Mouse (Mus musculus) neural tube, embryonic 11.5 days (tissue): ENCODE measurements around the gene Vmac. TPM values are rescaled to one million over a fixed set of nuclear protein-coding genes. Genes with fewer than 3 reads are reported as not detected.

ENCODE experiments used
- ATAC-seq: fragments of 200-750 bp; cut with Nextera tagmentation; 2 replicates; pipeline ENCODE4 v1.8.0; 2017; ENCODE audit warnings: moderate number of reproducible peaks, mild to moderate bottlenecking, moderate TSS enrichment, moderate library complexity; ENCODE audit not compliant: insufficient read depth, low FRiP score, low TSS enrichment
- DNase-seq: peaks from one replicate; pipeline ENCODE4 v3.0.0-alpha.2; 2015; ENCODE audit warnings: low spot score
- H3K27ac ChIP-seq: fragments of 300-500 bp; sonication (generic); 2 replicates; pipeline ENCODE4 v1.5.1; 2014; ENCODE audit warnings: low read depth, mild to moderate bottlenecking, low read length
- H3K27me3 ChIP-seq: fragments of 300-500 bp; sonication (generic); 2 replicates; pipeline ENCODE4 v1.6.1; 2014; ENCODE audit warnings: mild to moderate bottlenecking, low read length, mixed read lengths; ENCODE audit not compliant: control insufficient read depth, insufficient read depth
- H3K36me3 ChIP-seq: fragments of 300-500 bp; sonication (generic); 2 replicates; pipeline ENCODE4 v1.6.1; 2014; ENCODE audit warnings: mild to moderate bottlenecking, low read length, moderate library complexity, mixed read lengths; ENCODE audit not compliant: control insufficient read depth, insufficient read depth
- H3K4me1 ChIP-seq: fragments of 300-500 bp; sonication (generic); 2 replicates; pipeline ENCODE4 v1.6.1; 2014; ENCODE audit warnings: low read length, mixed read lengths; ENCODE audit not compliant: control insufficient read depth, insufficient read depth
- H3K4me2 ChIP-seq: fragments of 300-500 bp; sonication (generic); 2 replicates; pipeline ENCODE4 v1.6.1; 2014; ENCODE audit warnings: low read depth, mild to moderate bottlenecking, moderate library complexity
- H3K4me3 ChIP-seq: fragments of 300-500 bp; sonication (generic); 2 replicates; pipeline ENCODE4 v1.5.1; 2014; ENCODE audit warnings: low read depth, low read length
- H3K9ac ChIP-seq: fragments of 300-500 bp; sonication (generic); 2 replicates; pipeline ENCODE4 v1.6.1; 2014; ENCODE audit warnings: mild to moderate bottlenecking, low read length
- H3K9me3 ChIP-seq: fragments of 300-500 bp; sonication (generic); 2 replicates; pipeline ENCODE4 v1.6.1; 2016; ENCODE audit warnings: low read length; ENCODE audit not compliant: control insufficient read depth
- WGBS: fragments of 180-500 bp; shearing (Covaris S2); extraction: QIAGEN DNeasy Blood & Tissue Kit; methylation state at CpG from one replicate; pipeline ENCODE4 v1.1.7; 2014; 5-methylcytosine and 5-hydroxymethylcytosine counted together
- polyA plus RNA-seq: library from polyadenylated mRNA; unstranded; fragments of >200 nt; fragmentation: Nextera tagmentation; extraction: Ambion mirVana; gene quantifications from 2 replicates; pipeline ENCODE4 v1.2.1, GENCODE M21; 2014

Vmac gene
- polyA plus RNA-seq, 1 experiment from 2014 or later = 17.6 TPM

GRCm38 (mm10) chr17:56727029-56727649 lies 9.3 kb upstream of the Vmac start:
- Histone ChIP-seq H3K4me3 (no peak overlapping the region), H3K27me3 (no peaks in the 10 kb centered on the region), H3K9me3 (no peaks in the 10 kb centered on the region), H3K4me1 (peaks cover 3% of the 10 kb centered on the region; the same call in 1 of the 2 replicates), H3K4me2 (no peak overlapping the region), H3K27ac (no peak overlapping the region), H3K9ac (no peak overlapping the region), H3K36me3 (peaks cover 4% of the 10 kb centered on the region)
- no peak for ATAC-seq
- DNase-seq = no peak
- 7% methylated on average over 7 of the region's 7 CpGs for WGBS

- H3K27ac ChIP-seq = no peak overlapping the region
- H3K9ac ChIP-seq = no peak overlapping the region
- WGBS = 88% methylated on average over 11 of the region's 11 CpGs
- H3K27me3 ChIP-seq = no peaks in the 10 kb centered on the region
- no peak overlapping the region for H3K4me3 ChIP-seq
- peaks cover 3% of the 10 kb centered on the region for H3K4me1 ChIP-seq
- no peak for DNase-seq
- H3K4me2 ChIP-seq = no peak overlapping the region
- ATAC-seq = no peak
- peaks cover 6% of the 10 kb centered on the region for H3K36me3 ChIP-seq
- no peaks in the 10 kb centered on the region for H3K9me3 ChIP-seq
These were observed 5.8 kb upstream of the Vmac start for GRCm38 (mm10) chr17:56723419-56724161.

GRCm38 (mm10) chr17:56722441-56722840 lies 4.6 kb upstream of the Vmac start:
- 41% methylated on average over 5 of the region's 5 CpGs for WGBS
- Histone ChIP-seq H3K27me3 (no peaks in the 10 kb centered on the region), H3K9ac (no peak overlapping the region), H3K4me1 (peaks cover 4% of the 10 kb centered on the region), H3K9me3 (no peaks in the 10 kb centered on the region), H3K4me2 (no peak overlapping the region), H3K4me3 (no peak overlapping the region), H3K27ac (no peak overlapping the region), H3K36me3 (peaks cover 6% of the 10 kb centered on the region)
- ATAC-seq (no peak), DNase-seq (no peak)

- peak overlapping the region; percentile 72 for H3K4me2 ChIP-seq
These were observed 1.0 kb downstream of the Vmac start for GRCm38 (mm10) chr17:56716655-56717362.

GRCm38 (mm10) chr17:56715914-56716654 lies 1.7 kb downstream of the Vmac start:
- WGBS = 26% methylated on average over 22 of the region's 22 CpGs
- peak overlapping the region; percentile 82 for H3K4me3 ChIP-seq
- ATAC-seq = no peak
- H3K9ac ChIP-seq = peak overlapping the region; percentile 65
- H3K4me2 ChIP-seq = peak overlapping the region; percentile 72
- H3K4me1 ChIP-seq = peaks cover 10% of the 10 kb centered on the region; the same call in 1 of the 2 replicates
- H3K27ac ChIP-seq = peak overlapping the region; percentile 39; the same call in 1 of the 2 replicates
- peaks cover 4% of the 10 kb centered on the region for H3K36me3 ChIP-seq
- H3K9me3 ChIP-seq = no peaks in the 10 kb centered on the region
- no peaks in the 10 kb centered on the region for H3K27me3 ChIP-seq
- DNase-seq = no peak

More at GRCm38 (mm10) chr17:56716655-56717362, 1.0 kb downstream of the Vmac start:
- ATAC-seq (peak; percentile 92), DNase-seq (peak; percentile 99)
- peak overlapping the region; percentile 46; the same call in 1 of the 2 replicates for H3K27ac ChIP-seq
- peaks cover 10% of the 10 kb centered on the region; the same call in 1 of the 2 replicates for H3K4me1 ChIP-seq
- no peaks in the 10 kb centered on the region for H3K9me3 ChIP-seq
- H3K9ac ChIP-seq = peak overlapping the region; percentile 65
- H3K36me3 ChIP-seq = peaks cover 2% of the 10 kb centered on the region
- no peaks in the 10 kb centered on the region for H3K27me3 ChIP-seq
- H3K4me3 ChIP-seq = peak overlapping the region; percentile 82
- WGBS = under 1% methylated on average over 55 of the region's 55 CpGs

- peaks cover 10% of the 10 kb centered on the region; the same call in 1 of the 2 replicates for H3K4me1 ChIP-seq
- WGBS = 60% methylated on average over 11 of the region's 11 CpGs
- H3K4me2 ChIP-seq = no peak overlapping the region
- no peak overlapping the region for H3K27ac ChIP-seq
- no peaks in the 10 kb centered on the region for H3K27me3 ChIP-seq
- H3K36me3 ChIP-seq = peaks cover 11% of the 10 kb centered on the region
- DNase-seq (no peak), ATAC-seq (no peak)
- H3K9me3 ChIP-seq = no peaks in the 10 kb centered on the region
- 0 out of 2 replicates have a peak overlapping the region, but pooled peaks have one; percentile 4 for H3K4me3 ChIP-seq
- peak overlapping the region; percentile 29; the same call in 1 of the 2 replicates for H3K9ac ChIP-seq
These were observed 2.5 kb downstream of the Vmac start for GRCm38 (mm10) chr17:56715360-56715759.

- Histone ChIP-seq H3K9ac (no peak overlapping the region), H3K27me3 (no peaks in the 10 kb centered on the region), H3K4me3 (no peak overlapping the region), H3K36me3 (peaks cover 51% of the 10 kb centered on the region), H3K4me1 (no peaks in the 10 kb centered on the region), H3K9me3 (no peaks in the 10 kb centered on the region), H3K4me2 (no peak overlapping the region), H3K27ac (no peak overlapping the region)
- 94% methylated on average over 3 of the region's 3 CpGs for WGBS
- no peak for ATAC-seq
- no peak for DNase-seq
These were observed 8.1 kb downstream of the Vmac start for GRCm38 (mm10) chr17:56709708-56710107.

- Histone ChIP-seq H3K4me1 (no peaks in the 10 kb centered on the region), H3K27me3 (no peaks in the 10 kb centered on the region), H3K36me3 (peaks cover 55% of the 10 kb centered on the region), H3K9me3 (no peaks in the 10 kb centered on the region), H3K9ac (no peak overlapping the region), H3K27ac (no peak overlapping the region), H3K4me3 (no peak overlapping the region), H3K4me2 (no peak overlapping the region)
- DNase-seq = no peak
- no peak for ATAC-seq
- WGBS = 92% methylated on average over 4 of the region's 4 CpGs
These were observed 9.1 kb downstream of the Vmac start for GRCm38 (mm10) chr17:56708692-56709091.
